Mouse (Mus musculus) G1E (cell line): ENCODE results near the gene Cand2. TPM values are rescaled to one million over a fixed set of nuclear protein-coding genes. Genes with fewer than 3 reads are reported as not detected.

ENCODE experiments used
- ATAC-seq: 2 replicates; pipeline ENCODE4 v1.8.0; 2016; ENCODE audit warnings: mild to moderate bottlenecking; ENCODE audit not compliant: insufficient number of reproducible peaks, poor library complexity, low FRiP score, severe bottlenecking; ENCODE audit errors: extremely low read depth
- DNase-seq: peaks from one replicate; pipeline ENCODE4 v3.0.0; 2012; ENCODE audit warnings: low spot score
- H3K27me3 ChIP-seq: 2 replicates; pipeline ENCODE4 v1.6.1; 2012; ENCODE audit warnings: mild to moderate bottlenecking, low read length, inconsistent platforms; ENCODE audit not compliant: insufficient read depth
- H3K36me3 ChIP-seq: replicated peaks from 2 replicates; pipeline ENCODE3; 2012; ENCODE audit warnings: mild to moderate bottlenecking, inconsistent platforms
- H3K4me1 ChIP-seq: 2 replicates; pipeline ENCODE4 v1.6.1; 2012; ENCODE audit warnings: low read depth, low read length, inconsistent platforms, mixed read lengths; ENCODE audit not compliant: insufficient read depth
- H3K4me3 ChIP-seq: 2 replicates; pipeline ENCODE4 v1.5.1; 2012; ENCODE audit warnings: low read depth, mild to moderate bottlenecking, inconsistent platforms, low read length, moderate library complexity, mixed read lengths
- H3K9me3 ChIP-seq: replicated peaks from 2 replicates; pipeline ENCODE4 v1.6.1; 2012; ENCODE audit warnings: inconsistent platforms
- CTCF ChIP-seq: IDR thresholded peaks from 2 replicates; pipeline ENCODE4 v1.5.1; 2012; ENCODE audit warnings: low read depth, low read length, inconsistent platforms, mixed read lengths
- GATA1 ChIP-seq: IDR thresholded peaks from 2 replicates; pipeline ENCODE4 v1.6.1; 2012; ENCODE audit warnings: borderline replicate concordance, low read length, inconsistent platforms, mixed read lengths
- GATA2 ChIP-seq: IDR thresholded peaks from 2 replicates; pipeline ENCODE4 v1.6.1; 2012; ENCODE audit warnings: low read depth, low read length, inconsistent platforms, borderline replicate concordance
- POLR2AphosphoS5 ChIP-seq: IDR thresholded peaks from 2 replicates; pipeline ENCODE4 v1.6.1; 2012; ENCODE audit warnings: low read depth, low read length, inconsistent platforms; ENCODE audit not compliant: insufficient replicate concordance
- TAL1 ChIP-seq: conservative IDR thresholded peaks from 2 replicates; pipeline ENCODE4 v1.6.1; 2012; ENCODE audit warnings: low read depth, low read length, inconsistent platforms, mixed read lengths
- polyA plus RNA-seq: library from polyadenylated mRNA; stranded (reverse); fragments of >175 nt; gene quantifications from 2 replicates; pipeline ENCODE4 v1.2.3, GENCODE M21; 2012
- total RNA-seq, 2 experiments: library from RNA; stranded (forward) in 1 of 2; stranded (reverse) in 1 of 2; fragments of 200-1000 nt in 1 of 2; fragments of >200 nt in 1 of 2; fragmentation: Nextera tagmentation in 1 of 2; gene quantifications; 2 replicates each; pipeline ENCODE4 v1.2.3; 2014 to 2017

Cand2 gene
- total and polyA plus RNA-seq, 3 experiments: 1.8 to 7.1 (median 6.5) TPM

DNA sequence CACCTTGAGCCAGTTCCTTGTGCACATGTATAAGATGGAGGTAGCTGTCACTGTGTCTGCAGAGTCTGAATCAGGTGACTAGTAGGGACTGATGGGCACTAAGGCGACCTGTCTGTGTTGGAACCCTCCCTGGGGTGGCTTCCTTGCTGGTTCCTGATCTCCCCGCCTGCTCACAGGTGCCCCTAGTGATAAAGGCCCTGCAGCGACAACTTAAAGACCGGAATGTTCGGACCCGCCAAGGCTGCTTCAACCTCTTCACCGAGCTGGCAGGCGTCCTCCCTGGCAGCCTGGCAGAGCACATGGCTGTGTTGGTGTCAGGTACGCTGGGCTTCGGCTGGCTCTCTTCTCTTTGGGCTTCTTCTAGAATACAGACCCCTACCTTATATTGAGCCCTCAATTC, 16.7 kb downstream of the Cand2 start:
- TF ChIP-seq POLR2AphosphoS5 (no peak), CTCF (no peak), GATA1 (no peak), TAL1 (no peak), GATA2 (no peak)
- Histone ChIP-seq H3K27me3 (no peaks in the 10 kb centered on the region), H3K4me3 (no peak overlapping the region), H3K4me1 (no peaks in the 10 kb centered on the region; the same call in 1 of the 2 replicates), H3K36me3 (peaks cover 87% of the 10 kb centered on the region), H3K9me3 (no peaks in the 10 kb centered on the region)
- ATAC-seq: no peak
- DNase-seq: no peak

DNA sequence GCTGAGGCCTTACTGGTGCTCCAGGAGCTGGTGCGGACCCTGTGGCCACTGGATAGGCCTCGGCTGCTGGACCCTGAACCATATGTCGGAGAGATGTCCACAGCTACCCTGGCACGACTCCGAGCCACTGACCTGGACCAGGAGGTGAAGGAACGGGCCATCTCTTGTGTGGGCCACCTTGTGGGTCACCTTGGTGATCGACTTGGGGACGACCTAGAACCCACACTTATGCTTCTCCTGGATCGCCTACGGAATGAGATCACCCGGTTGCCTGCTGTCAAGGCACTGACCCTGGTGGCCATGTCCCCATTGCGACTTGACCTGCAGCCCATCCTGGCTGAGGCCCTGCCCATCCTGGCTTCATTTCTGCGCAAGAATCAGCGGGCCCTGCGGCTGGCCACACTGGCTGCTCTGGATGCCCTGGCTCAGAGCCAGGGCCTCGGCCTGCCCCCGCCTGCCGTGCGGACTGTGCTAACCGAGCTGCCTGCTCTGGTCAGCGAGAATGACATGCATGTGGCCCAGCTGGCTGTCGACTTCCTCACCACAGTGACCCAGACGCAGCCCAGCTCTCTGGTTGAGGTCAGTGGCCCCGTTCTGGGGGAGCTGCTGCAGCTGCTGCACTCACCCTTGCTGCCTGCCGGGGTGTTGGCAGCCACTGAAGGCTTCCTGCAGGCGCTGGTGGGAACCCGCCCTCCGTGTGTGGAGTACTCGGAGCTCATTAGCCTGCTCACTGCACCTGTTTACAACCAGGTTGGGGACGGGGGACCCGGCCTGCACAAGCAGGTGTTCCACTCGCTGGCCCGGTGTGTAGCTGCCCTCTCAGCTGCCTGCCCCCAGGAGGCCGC, 17.7 kb downstream of the Cand2 start:
- ATAC-seq: no peak
- TF ChIP-seq GATA1: no peak
- no peak for TF ChIP-seq TAL1
- TF ChIP-seq CTCF: no peak
- no peak for TF ChIP-seq POLR2AphosphoS5
- no peak for TF ChIP-seq GATA2
- no peak for DNase-seq
- no peaks in the 10 kb centered on the region for H3K27me3 ChIP-seq
- no peak overlapping the region for H3K4me3 ChIP-seq
- no peaks in the 10 kb centered on the region for H3K9me3 ChIP-seq
- H3K36me3 ChIP-seq: peaks cover 86% of the 10 kb centered on the region
- no peaks in the 10 kb centered on the region; the same call in 1 of the 2 replicates for H3K4me1 ChIP-seq

DNA sequence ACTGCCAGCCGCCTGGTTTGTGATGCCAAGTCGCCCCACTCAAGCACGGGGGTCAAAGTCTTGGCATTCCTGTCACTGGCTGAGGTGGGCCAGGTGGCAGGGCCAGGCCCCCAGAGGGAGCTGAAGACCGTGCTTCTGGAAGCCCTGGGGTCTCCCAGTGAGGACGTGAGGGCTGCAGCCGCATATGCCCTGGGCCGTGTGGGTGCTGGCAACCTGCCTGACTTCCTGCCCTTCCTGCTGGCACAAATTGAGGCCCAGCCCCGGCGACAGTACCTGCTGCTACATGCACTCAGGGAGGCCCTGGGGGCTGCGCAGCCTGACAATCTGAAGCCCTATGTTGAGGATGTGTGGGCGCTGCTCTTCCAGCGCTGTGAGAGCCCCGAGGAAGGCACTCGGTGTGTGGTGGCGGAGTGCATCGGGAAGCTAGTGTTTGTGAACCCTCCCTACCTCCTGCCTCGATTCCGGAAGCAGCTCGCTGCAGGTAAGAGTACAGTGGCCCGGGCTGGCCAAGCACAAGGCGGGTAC, 18.4 kb downstream of the Cand2 start:
- ATAC-seq: no peak
- Histone ChIP-seq H3K36me3 (peaks cover 88% of the 10 kb centered on the region), H3K4me1 (no peaks in the 10 kb centered on the region; the same call in 1 of the 2 replicates)

DNA sequence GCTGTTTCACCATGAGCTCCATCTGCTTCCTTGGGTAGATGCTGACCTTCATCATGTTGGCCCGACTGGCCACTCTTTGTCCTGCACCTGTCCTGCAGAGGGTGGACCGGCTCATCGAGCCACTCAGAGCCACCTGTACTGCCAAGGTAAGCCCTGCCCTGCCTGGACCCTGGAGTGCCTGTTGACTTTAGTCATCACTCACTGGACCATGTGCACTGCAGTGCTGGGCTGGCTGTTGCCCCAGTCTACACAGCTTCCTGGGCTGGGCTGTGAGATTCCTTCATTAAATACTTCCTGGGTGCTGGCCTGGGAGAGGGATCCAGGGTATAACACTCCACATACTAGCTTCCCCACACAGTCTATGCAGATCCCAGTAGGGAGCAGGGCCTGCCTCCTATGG, 27.5 kb downstream of the Cand2 start:
- peaks cover 91% of the 10 kb centered on the region for H3K36me3 ChIP-seq
- ATAC-seq: no peak
- H3K9me3 ChIP-seq: no peaks in the 10 kb centered on the region
- no peak for TF ChIP-seq TAL1
- no peak for TF ChIP-seq POLR2AphosphoS5
- TF ChIP-seq GATA1: no peak
- H3K27me3 ChIP-seq: no peaks in the 10 kb centered on the region
- H3K4me3 ChIP-seq: no peak overlapping the region
- peaks cover 25% of the 10 kb centered on the region for H3K4me1 ChIP-seq
- no peak for DNase-seq

More for the DNA sequence above, 18.4 kb downstream of the Cand2 start:
- TF ChIP-seq GATA2: no peak
- TF ChIP-seq POLR2AphosphoS5: no peak
- TF ChIP-seq CTCF: no peak
- H3K9me3 ChIP-seq: no peaks in the 10 kb centered on the region
- no peaks in the 10 kb centered on the region for H3K27me3 ChIP-seq
- no peak overlapping the region for H3K4me3 ChIP-seq
- DNase-seq: no peak

DNA sequence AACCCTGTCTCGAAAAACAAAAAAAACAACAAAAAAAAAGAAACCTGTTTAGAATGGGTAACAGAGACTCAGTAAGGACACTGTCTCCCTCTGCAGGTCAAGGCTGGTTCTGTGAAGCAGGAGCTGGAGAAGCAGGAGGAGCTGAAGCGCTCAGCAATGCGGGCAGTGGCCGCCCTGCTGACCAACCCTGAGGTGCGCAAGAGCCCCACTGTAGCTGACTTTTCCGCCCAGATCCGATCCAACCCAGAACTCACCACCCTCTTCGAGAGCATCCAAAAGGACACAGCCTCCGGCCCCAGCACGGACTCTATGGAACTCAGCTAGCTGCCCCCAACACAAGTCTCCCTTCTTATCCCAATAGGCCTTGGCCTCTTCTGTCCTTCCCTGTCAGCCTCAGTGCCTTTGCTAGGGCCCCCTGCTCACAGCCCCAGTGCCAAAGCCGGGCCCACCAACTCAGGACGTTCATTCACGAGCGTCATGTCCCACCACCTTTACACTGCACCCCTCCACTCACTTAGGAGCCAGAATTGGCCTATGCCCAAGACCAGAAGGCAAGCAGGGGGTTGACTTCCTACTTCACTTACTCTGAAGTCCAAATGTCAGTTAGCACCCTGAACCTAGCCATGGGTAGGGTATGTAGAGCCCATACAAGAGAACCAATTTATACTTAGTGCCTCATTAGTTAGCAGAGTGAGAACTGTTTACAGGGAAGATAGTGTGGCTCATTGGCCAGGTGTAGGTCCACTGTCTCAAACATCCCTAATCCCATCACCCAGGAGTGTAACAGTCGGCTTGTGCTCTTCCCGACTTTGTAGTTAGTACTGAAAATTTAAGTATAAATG, 29.4 kb downstream of the Cand2 start:
- Histone ChIP-seq H3K36me3 (peaks cover 87% of the 10 kb centered on the region), H3K4me1 (peaks cover 29% of the 10 kb centered on the region), H3K27me3 (no peaks in the 10 kb centered on the region), H3K4me3 (peak overlapping the region; percentile 13; the same call in 1 of the 2 replicates), H3K9me3 (no peaks in the 10 kb centered on the region)
- TF ChIP-seq POLR2AphosphoS5 (peak; percentile 95), GATA2 (no peak), CTCF (0 out of 2 replicates have a peak, but pooled peaks have one; percentile 13), GATA1 (no peak), TAL1 (no peak)
- peak; percentile 66 for ATAC-seq
- peak; percentile 57 for DNase-seq
